Mouse (Mus musculus) spleen, postnatal 36 days (tissue): ENCODE data around the gene Zbtb34.

ENCODE experiments used
- DNase-seq, 2 experiments: peaks; one replicate each; pipeline ENCODE4 v3.0.0; 2022; ENCODE audit warnings: low spot score in 2 of 2, mixed read lengths in 1 of 2

The Zbtb34 gene

GRCm38 (mm10) chr2:33446796-33447195 is 15.7 kb upstream of the Zbtb34 start:
- DNase-seq: no peak

GRCm38 (mm10) chr2:33445741-33446140 is 14.6 kb upstream of the Zbtb34 start:
- DNase-seq: no peak

- no peak for DNase-seq
Measured at GRCm38 (mm10) chr2:33444862-33445261, 13.7 kb upstream of the Zbtb34 start.

- no peak for DNase-seq
Measured at GRCm38 (mm10) chr2:33444358-33444757, 13.2 kb upstream of the Zbtb34 start.

GRCm38 (mm10) chr2:33442701-33443100 is 11.6 kb upstream of the Zbtb34 start:
- DNase-seq: no peak

GRCm38 (mm10) chr2:33440893-33441292 is 9.8 kb upstream of the Zbtb34 start:
- no peak for DNase-seq

GRCm38 (mm10) chr2:33439980-33440670 is 9.0 kb upstream of the Zbtb34 start:
- DNase-seq: no peak

GRCm38 (mm10) chr2:33439471-33439881 is 8.4 kb upstream of the Zbtb34 start:
- no peak for DNase-seq

GRCm38 (mm10) chr2:33438377-33438776 is 7.3 kb upstream of the Zbtb34 start:
- no peak for DNase-seq

- DNase-seq: no peak
Measured at GRCm38 (mm10) chr2:33437184-33437583, 6.1 kb upstream of the Zbtb34 start.

GRCm38 (mm10) chr2:33436035-33436580 is 5.0 kb upstream of the Zbtb34 start:
- no peak for DNase-seq

GRCm38 (mm10) chr2:33435036-33435650 is 4.0 kb upstream of the Zbtb34 start:
- DNase-seq: no peak

- peak; percentile 55 to 65 for DNase-seq
Measured at GRCm38 (mm10) chr2:33432877-33433276, 1.8 kb upstream of the Zbtb34 start.

- no peak for DNase-seq
Measured at GRCm38 (mm10) chr2:33430081-33430770, 898 bp downstream of the Zbtb34 start.

- DNase-seq: peak; percentile 42 to 45
Measured at GRCm38 (mm10) chr2:33429339-33429738, 1.8 kb downstream of the Zbtb34 start.

GRCm38 (mm10) chr2:33426640-33427398 is 4.3 kb downstream of the Zbtb34 start:
- DNase-seq: no peak

- no peak for DNase-seq
Measured at GRCm38 (mm10) chr2:33417454-33417853, 13.7 kb downstream of the Zbtb34 start.

GRCm38 (mm10) chr2:33414019-33414418 is 17.1 kb downstream of the Zbtb34 start:
- no peak for DNase-seq

- no peak for DNase-seq
Measured at GRCm38 (mm10) chr2:33412111-33412510, 19.0 kb downstream of the Zbtb34 start.

GRCm38 (mm10) chr2:33403511-33404003 is 27.6 kb downstream of the Zbtb34 start:
- DNase-seq: peak in 1 of 2 experiments; percentile 16

GRCm38 (mm10) chr2:33402638-33403037 is 28.5 kb downstream of the Zbtb34 start:
- DNase-seq: no peak

GRCm38 (mm10) chr2:33402236-33402635 is 28.9 kb downstream of the Zbtb34 start:
- peak; percentile 24 to 37 for DNase-seq
